In genomic region chr17:48409380-48410298, GRCm38 (mm10) we compare ENCODE assay signal across 8 mouse cellular contexts. TPM values are rescaled to one million over a fixed set of nuclear protein-coding genes. Genes with fewer than 3 reads are reported as not detected.
DNase-seq lines count a peak whose midpoint lies in the region; ATAC-seq lines count a peak whose summit lies in the region.

Nfya (minus strand) TSS chr17:48409906.
Oard1 (plus strand) TSS chr17:48410014.

- no peaks in the 10 kb centered on the region for H3K27me3 ChIP-seq in hindbrain, embryonic 16.5 days (replicated peaks; ENCODE audit: control insufficient read depth, insufficient read depth, low read length)

- no peaks in the 10 kb centered on the region for H3K36me3 ChIP-seq in hindbrain, embryonic 16.5 days (ENCODE audit: control insufficient read depth, insufficient read depth, low read length)
- H3K36me3 ChIP-seq in macrophage (ENCODE audit: inconsistent target), result peaks cover 12% of the 10 kb centered on the region; the same call in 1 of the 2 replicates

- H3K9ac ChIP-seq in hindbrain, embryonic 16.5 days (ENCODE audit: low read depth, low read length), result peak within 1 kb of the TSS; percentile 91

- peak within 1 kb of the TSS; percentile 67 for H3K4me3 ChIP-seq in hindbrain, embryonic 16.5 days (ENCODE audit: low read length)
- peak within 1 kb of the TSS; percentile 90 for H3K4me3 ChIP-seq in macrophage (ENCODE audit: inconsistent target)

- peak within 1 kb of the TSS; percentile 96 for H3K27ac ChIP-seq in hindbrain, embryonic 16.5 days (ENCODE audit: low read depth, low read length)
- H3K27ac ChIP-seq in macrophage, result peak within 1 kb of the TSS; percentile 89

- peaks cover 16% of the 10 kb centered on the region for H3K4me1 ChIP-seq in hindbrain, embryonic 16.5 days (ENCODE audit: control insufficient read depth, insufficient read depth, low read depth, low read length)

- H3K9me3 ChIP-seq in hindbrain, embryonic 16.5 days (ENCODE audit: control insufficient read depth, low read length), result no peaks in the 10 kb centered on the region

- under 1% methylated on average over 82 of the region's 84 CpGs for whole genome bisulfite sequencing in hindbrain, embryonic 16.5 days
- under 1% methylated on average over 75 of the region's 84 CpGs for WGBS in macrophage (ENCODE audit: missing documents)

- H3K79me2 ChIP-seq in macrophage (ENCODE audit: inconsistent target), result peaks cover 53% of the 10 kb centered on the region

- H3K4me2 ChIP-seq in hindbrain, embryonic 16.5 days (ENCODE audit: low read length), result peak within 1 kb of the TSS; percentile 83

- peak; percentile 98 for ATAC-seq in hindbrain, embryonic 16.5 days

- DNase-seq in WW6 (ENCODE audit: low read depth, low spot score), result peak; percentile 98
- peak; percentile 99 to 100 for DNase-seq in cerebellum, postnatal 4 days (ENCODE audit: low spot score in 2 of 2)
- DNase-seq in gastrocnemius, adult 18-20 months (ENCODE audit: low spot score), result peak; percentile 100
- peak; percentile 99 to 100 for DNase-seq in left cerebral cortex, adult 18-20 months (ENCODE audit: low spot score in 2 of 2)
- DNase-seq in right cerebral cortex, adult 18-20 months, result peak; percentile 100
- peak; percentile 99 for DNase-seq in urinary bladder, postnatal 10 days (ENCODE audit: low spot score)

RNA-seq across cellular contexts. Expression of gene Nfya, which starts in this region (rescaled TPM):
- 1 to 10 TPM; 5.4 to 7.3 TPM for total RNA-seq in gastrocnemius, adult 18-20 months (2021)
- 8.9 and 10.6 TPM in 2 replicates for polyA plus RNA-seq in hindbrain, embryonic 16.5 days (2015; fragmentation: Nextera tagmentation; extraction: Ambion mirVana)
- 10 to 100 TPM; 25.2 to 28.7 TPM for total RNA-seq in left cerebral cortex, adult 18-20 months (2021)
- 100 to 1,000 TPM; 196 to 451 (median 280) TPM for total RNA-seq in macrophage (2018; cell fraction: chromatin; rRNA removed)
- total RNA-seq in macrophage (2018; cell fraction: cytosol; rRNA removed), result 10 to 100 TPM; 65.2 to 91.9 (median 77.2) TPM
- 100 to 1,000 TPM; 143 to 267 (median 187) TPM for total RNA-seq in macrophage (2018; cell fraction: nucleus; rRNA removed)
- polyA plus RNA-seq in macrophage (2018), result 75.7 to 108 TPM (median 86.8 TPM) in 3 replicates

RNA-seq across cellular contexts. Expression of gene Oard1, which starts in this region (rescaled TPM):
- 10 to 100 TPM; 12.3 to 17.4 TPM for total RNA-seq in gastrocnemius, adult 18-20 months (2021)
- 33.2 and 34.3 TPM in 2 replicates for polyA plus RNA-seq in hindbrain, embryonic 16.5 days (2015; fragmentation: Nextera tagmentation; extraction: Ambion mirVana)
- 10 to 100 TPM; 11.9 to 14.6 TPM for total RNA-seq in left cerebral cortex, adult 18-20 months (2021)
- 10 to 100 TPM in 15 of 26 experiments, 1 to 10 TPM in 11; 1.7 to 25.8 (median 10.7) TPM for total RNA-seq in macrophage (2018; cell fraction: chromatin; rRNA removed)
- total RNA-seq in macrophage (2018; cell fraction: cytosol; rRNA removed), result 10 to 100 TPM in 25 of 26 experiments, 1 to 10 TPM in 1; 10.0 to 28.3 (median 19.7) TPM
- total RNA-seq in macrophage (2018; cell fraction: nucleus; rRNA removed), result 10 to 100 TPM in 18 of 26 experiments, 1 to 10 TPM in 8; 4.9 to 30.3 (median 15.5) TPM
- polyA plus RNA-seq in macrophage (2018), result 22.0 to 30.1 TPM (median 23.8 TPM) in 3 replicates

Comparison
In these comparisons a context has a peak if more than half of its experiments do, and no peak if none do; other contexts are left out.
1. Peak in every context shown above with its lines: DNase-seq, ATAC-seq, H3K4me3 ChIP-seq and H3K27ac ChIP-seq.